Mouse (Mus musculus) hindbrain, embryonic 15.5 days (tissue): ENCODE measurements around the gene Th. TPM values are rescaled to one million over a fixed set of nuclear protein-coding genes. Genes with fewer than 3 reads are reported as not detected.

ENCODE experiments used
- ATAC-seq: fragments of 200-750 bp; cut with Nextera tagmentation; 2 replicates; pipeline ENCODE4 v1.8.0; 2017; ENCODE audit warnings: low read depth, moderate number of reproducible peaks, moderate TSS enrichment; ENCODE audit not compliant: low FRiP score
- H3K27ac ChIP-seq: fragments of 300-500 bp; sonication (generic); replicated peaks from 2 replicates; pipeline ENCODE4 v1.5.1; 2015; ENCODE audit warnings: mild to moderate bottlenecking, inconsistent platforms
- H3K27me3 ChIP-seq: fragments of 300-500 bp; sonication (generic); 2 replicates; pipeline ENCODE4 v1.6.1; 2015; ENCODE audit warnings: control low read depth, inconsistent platforms
- H3K36me3 ChIP-seq: fragments of 300-500 bp; sonication (generic); 2 replicates; pipeline ENCODE4 v1.6.1; 2015; ENCODE audit warnings: control low read depth, inconsistent platforms
- H3K4me1 ChIP-seq: fragments of 300-500 bp; sonication (generic); replicated peaks from 2 replicates; pipeline ENCODE4 v1.6.1; 2015; ENCODE audit warnings: control low read depth, inconsistent platforms
- H3K4me2 ChIP-seq: fragments of 300-500 bp; sonication (generic); 2 replicates; pipeline ENCODE4 v1.6.1; 2015; ENCODE audit warnings: moderate library complexity, mild to moderate bottlenecking, inconsistent platforms
- H3K4me3 ChIP-seq: fragments of 300-500 bp; sonication (generic); 2 replicates; pipeline ENCODE4 v1.5.1; 2015; ENCODE audit warnings: mild to moderate bottlenecking, inconsistent platforms
- H3K9ac ChIP-seq: fragments of 300-500 bp; sonication (generic); 2 replicates; pipeline ENCODE4 v1.6.1; 2015; ENCODE audit warnings: inconsistent platforms
- H3K9me3 ChIP-seq: fragments of 300-500 bp; sonication (generic); 2 replicates; pipeline ENCODE4 v1.6.1; 2016; ENCODE audit warnings: control low read depth, inconsistent platforms
- WGBS: fragments of 180-500 bp; shearing (Covaris S2); methylation state at CpG from one replicate; pipeline ENCODE4 v1.1.7; 2015; 5-methylcytosine and 5-hydroxymethylcytosine counted together
- polyA plus RNA-seq: library from polyadenylated mRNA; unstranded; fragments of >200 nt; fragmentation: Nextera tagmentation; extraction: Ambion mirVana; gene quantifications from 2 replicates; pipeline ENCODE4 v1.2.1, GENCODE M21; 2015

The Th gene
- polyA plus RNA-seq, 1 experiment from 2014 or later, result 11.0 TPM

GRCm38 (mm10) chr7:142927293-142927692 lies 3.6 kb downstream of the Th start:
- no peak overlapping the region for H3K9ac ChIP-seq
- H3K4me2 ChIP-seq, result no peak overlapping the region
- 86% methylated on average over 8 of the region's 8 CpGs for WGBS
- no peaks in the 10 kb centered on the region for H3K4me1 ChIP-seq
- no peak for ATAC-seq
- no peak overlapping the region for H3K27ac ChIP-seq
- H3K27me3 ChIP-seq, result no peaks in the 10 kb centered on the region
- no peak overlapping the region for H3K4me3 ChIP-seq
- H3K9me3 ChIP-seq, result no peaks in the 10 kb centered on the region
- no peaks in the 10 kb centered on the region for H3K36me3 ChIP-seq

DNA sequence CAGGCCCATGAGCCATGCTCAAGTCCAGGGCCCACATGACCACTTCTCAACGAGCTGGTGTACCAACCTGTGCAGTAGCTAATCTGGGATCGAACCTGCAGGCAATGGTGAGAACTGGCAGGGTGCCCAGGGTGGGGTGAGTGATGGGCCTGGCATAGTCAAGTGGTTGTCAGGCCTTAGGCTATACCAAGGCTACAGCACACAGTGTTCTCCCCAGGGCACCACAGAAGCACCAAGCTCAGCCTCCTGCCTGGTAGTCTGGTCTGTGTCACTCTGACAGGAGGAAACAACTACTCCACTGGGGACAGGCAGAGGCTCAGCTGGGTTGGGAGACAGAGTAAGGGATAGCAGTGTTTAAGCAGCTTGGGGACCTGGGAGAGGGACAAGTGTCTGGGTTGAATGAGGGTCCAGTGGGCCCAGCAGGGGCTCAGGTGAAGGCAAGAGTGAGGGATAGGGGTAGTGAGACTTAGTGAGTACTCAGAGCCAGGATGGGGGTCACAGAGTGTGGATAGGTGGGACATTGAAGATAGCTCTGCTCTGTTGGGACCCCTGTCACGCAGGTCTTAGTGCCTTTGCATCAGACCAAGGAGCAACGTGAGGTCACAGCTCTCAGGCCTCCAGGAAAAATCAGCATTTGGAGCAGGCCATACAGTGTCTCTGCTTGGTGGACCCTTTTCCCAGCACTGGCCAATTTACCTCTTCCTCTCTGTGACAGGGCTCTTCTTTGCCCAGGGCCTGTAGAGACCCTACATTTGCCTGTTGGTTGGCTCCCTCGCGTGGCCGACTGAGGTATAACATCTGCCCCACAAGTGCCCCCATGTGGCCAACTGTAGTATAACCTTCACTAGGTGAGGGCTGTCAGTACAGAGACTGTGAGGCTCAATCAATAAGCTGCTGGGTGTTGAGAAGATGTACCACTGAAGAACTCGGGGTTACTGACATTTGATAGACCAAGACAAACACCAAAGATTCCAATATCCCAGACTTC lies 12.0 kb downstream of the Th start:
- H3K27me3 ChIP-seq, result no peaks in the 10 kb centered on the region
- H3K36me3 ChIP-seq, result no peaks in the 10 kb centered on the region
- no peak overlapping the region for H3K9ac ChIP-seq
- no peaks in the 10 kb centered on the region for H3K9me3 ChIP-seq
- no peak overlapping the region for H3K4me2 ChIP-seq
- H3K27ac ChIP-seq, result no peak overlapping the region
- no peak overlapping the region for H3K4me3 ChIP-seq
- peaks cover 8% of the 10 kb centered on the region for H3K4me1 ChIP-seq
- ATAC-seq, result peak; percentile 47; the same call in 1 of the 2 replicates
- 30% methylated on average over 8 of the region's 8 CpGs for WGBS

DNA sequence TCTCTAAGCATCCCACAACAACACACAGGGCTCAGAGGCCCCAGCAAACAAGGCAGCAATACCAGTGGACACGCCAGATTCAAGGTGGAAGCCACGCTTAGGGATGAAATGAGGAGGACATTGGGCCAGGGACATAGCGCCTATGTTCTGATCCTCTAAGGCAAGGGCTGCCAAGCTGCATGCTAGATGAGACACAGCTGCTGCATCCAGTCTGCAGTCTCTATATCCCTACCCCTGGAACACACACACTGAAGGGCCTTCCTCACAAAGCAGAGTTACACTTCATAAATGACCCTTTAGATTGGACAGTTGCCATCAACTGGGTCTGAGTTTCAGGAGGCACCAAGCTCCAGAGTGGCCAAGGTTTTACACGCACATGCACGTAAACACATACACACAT lies 13.3 kb downstream of the Th start:
- H3K9me3 ChIP-seq, result no peaks in the 10 kb centered on the region
- no peak overlapping the region for H3K4me3 ChIP-seq
- H3K27ac ChIP-seq, result no peak overlapping the region
- H3K36me3 ChIP-seq, result no peaks in the 10 kb centered on the region
- WGBS, result 83% methylated on average over 5 of the region's 5 CpGs
- H3K9ac ChIP-seq, result no peak overlapping the region
- ATAC-seq, result no peak
- H3K4me1 ChIP-seq, result peaks cover 8% of the 10 kb centered on the region
- H3K27me3 ChIP-seq, result no peaks in the 10 kb centered on the region
- no peak overlapping the region for H3K4me2 ChIP-seq

DNA sequence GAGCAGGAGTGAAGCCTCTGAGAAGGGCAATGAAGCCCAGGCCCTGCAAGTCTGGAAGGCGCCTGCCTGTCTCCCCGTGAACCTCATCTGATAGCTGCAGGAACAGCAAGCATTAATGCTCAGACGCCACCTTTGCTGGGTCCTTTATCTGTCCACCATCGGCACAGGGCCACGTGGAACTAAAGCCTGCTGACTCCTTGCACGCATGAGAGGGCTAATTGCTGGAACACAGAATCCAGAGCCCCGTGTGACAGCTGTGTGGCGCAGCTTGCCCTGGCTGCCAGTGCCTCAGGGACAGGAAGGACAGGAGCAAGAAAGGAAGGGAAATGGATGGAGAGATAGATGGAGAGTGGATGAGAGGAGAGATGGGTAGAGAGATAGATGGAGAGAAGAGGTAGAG lies 14.8 kb downstream of the Th start:
- peak; percentile 42; the same call in 1 of the 2 replicates for ATAC-seq
- WGBS, result 24% methylated on average over 8 of the region's 8 CpGs

DNA sequence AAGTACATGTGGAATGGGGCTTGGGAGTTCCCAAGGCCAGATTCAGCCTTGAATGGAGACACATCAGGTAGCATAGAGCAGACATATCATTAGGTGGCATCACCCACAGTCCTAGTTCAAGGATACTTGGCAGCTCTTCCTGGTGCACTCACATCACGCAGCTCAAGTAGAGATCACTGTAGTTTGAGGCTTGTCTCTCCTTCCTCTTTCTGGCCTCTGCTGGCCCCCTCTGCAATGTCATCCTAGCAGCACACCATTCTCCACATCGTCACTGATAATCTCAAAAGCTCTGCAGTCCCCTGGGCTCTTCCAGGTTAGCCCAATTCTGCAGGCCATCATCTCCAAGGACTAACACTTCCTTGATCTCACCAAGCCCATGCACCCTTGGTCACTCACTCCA lies 19.2 kb downstream of the Th start:
- H3K4me2 ChIP-seq, result no peak overlapping the region
- H3K27ac ChIP-seq, result no peak overlapping the region
- no peak overlapping the region for H3K4me3 ChIP-seq
- no peaks in the 10 kb centered on the region for H3K36me3 ChIP-seq
- H3K9ac ChIP-seq, result no peak overlapping the region
- peaks cover 8% of the 10 kb centered on the region for H3K4me1 ChIP-seq
- no peaks in the 10 kb centered on the region for H3K9me3 ChIP-seq
- 95% methylated on average over 2 of the region's 2 CpGs for WGBS
- H3K27me3 ChIP-seq, result no peaks in the 10 kb centered on the region
- no peak for ATAC-seq

More for the DNA sequence above, 14.8 kb downstream of the Th start:
- H3K36me3 ChIP-seq, result no peaks in the 10 kb centered on the region
- no peaks in the 10 kb centered on the region for H3K27me3 ChIP-seq
- no peaks in the 10 kb centered on the region for H3K9me3 ChIP-seq
- H3K4me2 ChIP-seq, result no peak overlapping the region
- H3K9ac ChIP-seq, result no peak overlapping the region
- H3K4me1 ChIP-seq, result peaks cover 8% of the 10 kb centered on the region
- peak overlapping the region; percentile 61 for H3K27ac ChIP-seq
- H3K4me3 ChIP-seq, result no peak overlapping the region

DNA sequence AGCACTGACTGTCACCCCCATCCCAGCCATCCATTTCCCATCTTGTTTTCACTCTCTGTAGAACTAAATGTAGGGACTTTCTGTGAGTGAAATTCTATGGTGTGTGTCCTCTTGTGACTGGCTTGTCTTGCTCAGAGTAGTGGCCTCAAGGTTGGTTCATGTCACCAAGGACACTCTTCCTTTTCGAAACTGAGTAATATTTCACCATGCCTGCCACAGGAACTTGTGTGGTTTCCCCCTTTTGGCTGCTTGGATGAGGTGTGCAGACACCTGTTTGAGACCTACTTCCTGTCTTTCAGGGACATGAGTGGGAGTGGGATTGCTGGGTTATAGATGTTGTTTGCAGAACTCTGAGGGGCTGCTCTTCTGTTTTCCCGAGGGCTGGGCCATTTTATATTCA lies 20.8 kb downstream of the Th start:
- H3K4me2 ChIP-seq, result no peak overlapping the region
- ATAC-seq, result no peak
- no peaks in the 10 kb centered on the region for H3K36me3 ChIP-seq
- no peaks in the 10 kb centered on the region for H3K27me3 ChIP-seq
- no peaks in the 10 kb centered on the region for H3K9me3 ChIP-seq
- no peak overlapping the region for H3K9ac ChIP-seq
- H3K27ac ChIP-seq, result no peak overlapping the region
- no peak overlapping the region for H3K4me3 ChIP-seq
- H3K4me1 ChIP-seq, result 0 out of 2 replicates have a peak, but pooled peaks cover 9% of the 10 kb centered on the region
- 81% methylated on average over 2 of the region's 2 CpGs for WGBS

DNA sequence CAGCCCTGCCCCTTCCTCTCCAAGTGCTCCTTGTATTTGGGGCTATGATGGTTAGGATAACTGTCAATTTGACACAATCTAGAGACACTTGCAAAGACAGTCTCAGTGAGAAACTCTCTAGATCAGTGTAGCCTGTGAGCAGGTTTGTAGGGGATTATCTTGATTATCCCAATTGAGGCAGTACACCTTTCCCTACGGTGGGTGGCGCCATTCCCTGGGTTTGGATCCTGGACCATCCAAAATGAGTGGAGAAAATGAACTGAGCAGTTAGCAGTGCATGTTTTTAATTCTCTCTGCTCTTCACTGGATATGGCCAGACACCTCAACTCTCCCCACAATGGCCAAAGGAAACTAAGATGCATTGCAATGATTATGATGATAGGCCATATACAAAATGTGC lies 21.3 kb downstream of the Th start:
- WGBS, result 56% methylated on average over 2 of the region's 2 CpGs
- ATAC-seq, result no peak

DNA sequence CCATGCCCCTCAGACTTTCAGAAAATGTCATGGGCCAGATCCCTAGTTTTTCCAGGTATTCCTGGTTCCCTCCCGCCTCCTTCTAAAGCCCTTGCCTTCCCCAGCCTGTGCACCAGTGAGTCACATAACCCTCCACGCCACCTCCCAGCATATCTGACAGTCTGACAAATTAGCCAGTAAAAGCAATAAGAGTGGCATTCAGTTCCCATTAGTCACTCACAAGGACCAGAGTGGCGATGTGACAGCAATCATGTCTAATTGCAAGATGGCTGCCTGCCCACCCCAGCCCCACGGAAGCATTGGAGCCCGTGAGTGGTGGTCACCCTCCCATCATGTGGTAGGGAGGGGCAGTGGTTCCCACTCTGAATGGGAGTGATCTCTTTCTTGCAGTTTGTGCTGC lies 25.3 kb downstream of the Th start:
- Histone ChIP-seq H3K27ac (no peak overlapping the region), H3K9me3 (no peaks in the 10 kb centered on the region), H3K4me1 (peaks cover 43% of the 10 kb centered on the region), H3K27me3 (no peaks in the 10 kb centered on the region), H3K36me3 (no peaks in the 10 kb centered on the region), H3K4me3 (no peak overlapping the region), H3K4me2 (no peak overlapping the region), H3K9ac (no peak overlapping the region)
- ATAC-seq, result no peak
- 42% methylated on average over 5 of the region's 5 CpGs for WGBS

More for the DNA sequence above, 21.3 kb downstream of the Th start:
- Histone ChIP-seq H3K4me3 (no peak overlapping the region), H3K27ac (no peak overlapping the region), H3K4me1 (peaks cover 10% of the 10 kb centered on the region; the same call in 1 of the 2 replicates), H3K36me3 (no peaks in the 10 kb centered on the region), H3K4me2 (no peak overlapping the region), H3K9me3 (no peaks in the 10 kb centered on the region), H3K27me3 (no peaks in the 10 kb centered on the region), H3K9ac (no peak overlapping the region)

DNA sequence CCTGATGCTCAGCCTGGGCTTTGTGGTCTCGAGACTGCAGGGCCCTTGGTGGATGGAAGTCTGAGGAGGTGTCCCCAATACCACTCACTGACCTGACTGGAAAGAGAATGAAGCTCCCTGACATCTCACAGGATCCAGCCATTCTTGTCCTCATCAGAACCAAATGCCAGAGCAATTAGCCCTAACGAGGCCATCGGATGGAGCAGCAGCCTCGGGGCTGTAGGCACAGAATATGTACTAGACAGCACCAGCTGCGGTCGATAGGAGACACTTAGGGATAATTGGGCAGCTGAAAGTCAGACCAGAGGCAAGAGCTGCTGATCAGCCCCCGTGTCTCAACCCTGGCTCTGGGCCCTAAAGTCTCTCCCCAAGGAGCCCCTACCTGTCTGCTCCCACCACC lies 26.6 kb downstream of the Th start:
- no peak overlapping the region for H3K27ac ChIP-seq
- H3K4me2 ChIP-seq, result no peak overlapping the region
- H3K4me1 ChIP-seq, result peaks cover 43% of the 10 kb centered on the region
- H3K9ac ChIP-seq, result no peak overlapping the region
- no peaks in the 10 kb centered on the region for H3K9me3 ChIP-seq
- H3K4me3 ChIP-seq, result no peak overlapping the region
- H3K27me3 ChIP-seq, result no peaks in the 10 kb centered on the region
- H3K36me3 ChIP-seq, result no peaks in the 10 kb centered on the region
- WGBS, result 46% methylated on average over 7 of the region's 7 CpGs
- no peak for ATAC-seq

DNA sequence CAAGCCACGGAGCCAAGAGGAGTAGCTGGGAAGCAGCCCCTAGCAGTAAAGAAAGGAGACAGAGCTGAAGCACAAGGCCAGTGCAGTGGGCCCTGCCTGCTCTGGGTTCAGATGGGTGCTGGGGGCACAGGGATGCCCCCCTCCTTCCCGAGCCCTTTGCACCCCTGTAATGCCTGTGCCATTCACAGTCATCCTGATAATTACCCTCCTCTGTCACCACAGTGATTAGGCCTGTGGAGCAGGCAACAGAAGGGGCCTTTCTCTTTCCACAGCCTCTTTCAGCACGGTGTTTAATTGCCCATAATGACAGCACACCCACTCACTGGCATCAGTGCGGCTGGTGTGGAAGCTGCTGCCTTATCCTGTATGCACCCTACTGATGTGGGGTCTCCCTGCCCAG lies 28.0 kb downstream of the Th start:
- peaks cover 43% of the 10 kb centered on the region for H3K4me1 ChIP-seq
- no peaks in the 10 kb centered on the region for H3K27me3 ChIP-seq
- no peak overlapping the region for H3K4me3 ChIP-seq
- peak; percentile 64; the same call in 1 of the 2 replicates for ATAC-seq
- no peak overlapping the region for H3K4me2 ChIP-seq
- WGBS, result 11% methylated on average over 4 of the region's 4 CpGs
- no peaks in the 10 kb centered on the region for H3K9me3 ChIP-seq
- peak overlapping the region; percentile 46 for H3K27ac ChIP-seq
- no peaks in the 10 kb centered on the region for H3K36me3 ChIP-seq
- no peak overlapping the region for H3K9ac ChIP-seq

DNA sequence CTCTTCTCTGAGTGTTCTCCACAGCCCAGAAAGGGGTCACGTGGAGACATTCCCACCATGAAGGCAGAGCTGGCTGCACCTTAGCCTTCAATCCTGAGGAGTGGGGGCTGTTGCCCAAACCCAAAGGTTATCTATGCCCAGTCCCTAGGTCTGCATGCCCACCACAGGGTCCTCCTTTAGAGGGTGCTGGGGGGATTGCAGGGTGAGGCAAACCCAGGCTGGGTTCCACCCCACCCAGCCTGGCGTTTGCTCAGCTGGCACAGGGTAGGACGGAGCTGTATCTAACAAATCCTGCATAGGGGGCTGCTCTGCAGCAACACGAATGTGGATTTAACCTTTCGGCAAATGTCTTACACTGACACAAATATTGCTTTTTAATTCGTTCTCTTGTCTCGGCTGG lies 29.2 kb downstream of the Th start:
- Histone ChIP-seq H3K27ac (no peak overlapping the region), H3K4me1 (peaks cover 43% of the 10 kb centered on the region), H3K4me3 (no peak overlapping the region), H3K9me3 (no peaks in the 10 kb centered on the region), H3K9ac (no peak overlapping the region), H3K4me2 (no peak overlapping the region), H3K27me3 (no peaks in the 10 kb centered on the region), H3K36me3 (no peaks in the 10 kb centered on the region)
- no peak for ATAC-seq
- WGBS, result 59% methylated on average over 7 of the region's 7 CpGs

- Histone ChIP-seq H3K9me3 (no peaks in the 10 kb centered on the region), H3K4me3 (no peak overlapping the region), H3K4me2 (no peak overlapping the region), H3K4me1 (peaks cover 34% of the 10 kb centered on the region), H3K36me3 (no peaks in the 10 kb centered on the region), H3K27me3 (no peaks in the 10 kb centered on the region), H3K9ac (no peak overlapping the region), H3K27ac (no peak overlapping the region)
- 47% methylated on average over 19 of the region's 19 CpGs for WGBS
- ATAC-seq, result no peak
Measured at GRCm38 (mm10) chr7:142899872-142900271, 31.1 kb downstream of the Th start.
